Mouse (Mus musculus): Measurements from ENCODE around the gene Prkd1. TPM values are rescaled to one million over a fixed set of nuclear protein-coding genes. Genes with fewer than 3 reads are reported as not detected.

Gene Prkd1
- polyA plus RNA-seq (2015; fragmentation: Nextera tagmentation; extraction: Ambion mirVana): 4.0 and 4.9 TPM in 2 replicates

DNA sequence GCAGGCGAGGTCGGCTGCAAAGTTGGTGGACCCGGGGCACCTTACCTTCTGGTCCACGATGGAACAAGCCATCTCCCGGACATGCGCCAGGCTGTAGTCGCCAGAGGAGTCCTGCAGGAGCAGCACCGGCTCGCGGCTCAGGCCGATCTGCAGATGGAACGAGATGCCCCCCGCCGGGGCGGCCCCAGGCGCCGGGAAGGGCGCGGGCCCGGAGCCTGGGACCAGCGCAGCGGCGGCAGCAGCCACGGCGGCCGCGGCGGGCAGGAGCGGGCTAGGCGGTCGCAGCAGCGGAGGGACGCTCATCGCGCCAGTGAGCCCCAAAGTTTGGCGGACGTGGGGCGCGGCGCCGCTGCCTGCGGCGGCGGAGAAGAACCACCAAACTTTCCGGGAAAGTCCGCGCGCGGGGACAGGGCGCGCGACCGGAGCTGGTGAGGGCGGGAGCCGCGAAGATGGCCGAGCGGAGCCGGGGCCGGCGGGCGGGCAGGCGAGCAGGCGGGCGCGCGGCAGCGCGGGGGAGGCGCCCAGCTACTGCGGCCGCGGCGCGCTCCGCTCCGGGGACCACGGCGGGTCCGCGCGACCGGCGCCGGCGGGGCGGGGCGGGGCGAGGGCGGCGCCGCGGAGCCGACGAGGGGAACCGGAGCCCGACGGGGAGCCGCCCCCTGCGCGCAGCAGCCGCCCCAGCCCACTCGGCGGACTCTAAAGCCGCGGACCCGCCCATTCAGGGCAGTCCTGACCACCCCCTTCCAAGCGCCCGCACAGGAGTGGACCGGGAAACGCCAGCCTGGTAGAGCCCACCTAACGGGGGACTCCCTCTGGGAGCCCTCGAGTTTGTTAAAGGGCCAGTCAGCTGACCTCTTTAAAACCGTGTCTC lies at the start of gene Prkd1:
TSS of gene Prkd1 (minus strand) at position 428 of the 871 bp plus-strand sequence.
- DNase-seq (ENCODE audit: low spot score) (peak; percentile 78), ATAC-seq (peak; percentile 93)
- Histone ChIP-seq H3K9me3 (ENCODE audit: low read length) (no peaks in the 10 kb centered on the region), H3K4me1 (ENCODE audit: insufficient read depth, low read depth, low read length) (no peaks in the 10 kb centered on the region), H3K36me3 (ENCODE audit: insufficient read depth, low read length) (no peaks in the 10 kb centered on the region), H3K4me3 (ENCODE audit: low read depth, low read length) (peak within 1 kb of the TSS; percentile 76), H3K9ac (replicated peaks; ENCODE audit: low read depth) (peak within 1 kb of the TSS; percentile 40; the same call in 1 of the 2 replicates), H3K27me3 (replicated peaks; ENCODE audit: insufficient read depth, low read length) (no peaks in the 10 kb centered on the region), H3K4me2 (replicated peaks; ENCODE audit: low read depth, low read length) (peak within 1 kb of the TSS; percentile 85), H3K27ac (ENCODE audit: low read length) (0 out of 2 replicates have a peak within 1 kb of the TSS, but pooled peaks have one; percentile 33)
- TF ChIP-seq CTCF (IDR thresholded peaks at IDR 0.05): no peak
- no peak for TF ChIP-seq EP300 (IDR thresholded peaks at IDR 0.05)
- WGBS: under 1% methylated on average over 51 of the region's 114 CpGs

DNA sequence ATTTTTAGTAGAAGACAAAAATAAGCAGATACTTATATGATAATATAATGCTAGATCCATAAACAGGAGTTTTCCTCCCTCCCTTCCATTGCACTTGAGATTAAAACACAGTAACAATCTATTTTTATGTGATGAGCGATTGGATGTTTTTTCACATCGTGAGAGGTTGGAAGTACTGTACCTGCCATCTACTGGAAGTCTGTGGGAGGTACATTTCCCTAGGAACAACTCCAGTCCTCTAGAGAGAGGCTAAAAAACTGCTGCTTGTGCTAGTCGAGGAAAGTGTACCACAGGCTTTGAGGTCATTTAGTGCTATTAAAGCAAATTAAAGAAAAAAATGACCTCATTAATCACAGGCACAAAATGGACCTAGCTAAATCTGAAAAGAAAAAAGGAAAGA lies 48.6 kb upstream of the Prkd1 start:
- 4% methylated on average over 3 of the region's 3 CpGs for WGBS

DNA sequence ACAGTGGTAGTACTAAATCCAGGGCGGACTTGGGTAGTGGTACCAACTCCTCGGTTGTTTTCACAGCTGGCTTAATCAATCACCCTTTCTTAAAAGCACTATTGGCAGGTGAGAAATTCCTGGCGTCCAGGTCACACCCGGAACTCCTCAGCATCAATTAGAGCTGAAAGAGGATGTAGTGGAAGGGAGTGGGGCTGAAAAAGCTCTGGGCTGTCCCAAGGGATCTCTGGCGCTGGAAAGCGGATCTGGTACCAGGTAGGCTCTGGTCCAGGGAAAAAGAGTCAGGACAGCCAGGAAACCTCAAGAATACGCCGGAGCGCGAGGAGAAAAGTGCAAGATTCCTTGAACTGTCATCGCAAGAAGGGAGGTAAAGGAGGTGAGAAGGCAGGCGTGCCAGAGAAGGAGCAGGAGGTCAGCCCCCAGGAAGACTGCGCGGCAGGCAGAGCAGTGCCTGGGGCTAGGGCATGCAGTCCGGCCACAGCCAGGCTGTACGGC lies 675 bp downstream of the Prkd1 start:
- peak overlapping the region; percentile 85 for H3K4me2 ChIP-seq (replicated peaks; ENCODE audit: low read depth, low read length)
- H3K4me3 ChIP-seq (ENCODE audit: low read depth, low read length): peak overlapping the region; percentile 76
- no peaks in the 10 kb centered on the region for H3K9me3 ChIP-seq (ENCODE audit: low read length)
- no peak for TF ChIP-seq EP300 (IDR thresholded peaks at IDR 0.05)
- no peak for TF ChIP-seq CTCF (IDR thresholded peaks at IDR 0.05)
- H3K36me3 ChIP-seq (ENCODE audit: insufficient read depth, low read length): no peaks in the 10 kb centered on the region
- no peak for ATAC-seq
- H3K27me3 ChIP-seq (replicated peaks; ENCODE audit: insufficient read depth, low read length): no peaks in the 10 kb centered on the region
- no peaks in the 10 kb centered on the region for H3K4me1 ChIP-seq (ENCODE audit: insufficient read depth, low read depth, low read length)
- peak; percentile 8 for DNase-seq (ENCODE audit: low spot score)
- WGBS: under 1% methylated on average over 16 of the region's 16 CpGs
- no peak overlapping the region for H3K27ac ChIP-seq (ENCODE audit: low read length)
- peak overlapping the region; percentile 40; the same call in 1 of the 2 replicates for H3K9ac ChIP-seq (replicated peaks; ENCODE audit: low read depth)

More for the DNA sequence above, 48.6 kb upstream of the Prkd1 start:
- no peak overlapping the region for H3K9ac ChIP-seq (replicated peaks; ENCODE audit: low read depth)
- H3K9me3 ChIP-seq (ENCODE audit: low read length): no peaks in the 10 kb centered on the region
- H3K4me2 ChIP-seq (replicated peaks; ENCODE audit: low read depth, low read length): no peak overlapping the region
- H3K4me1 ChIP-seq (ENCODE audit: insufficient read depth, low read depth, low read length): no peaks in the 10 kb centered on the region
- H3K27ac ChIP-seq (ENCODE audit: low read length): no peak overlapping the region
- ATAC-seq (peak; percentile 38), DNase-seq (ENCODE audit: low spot score) (peak; percentile 73)
- H3K4me3 ChIP-seq (ENCODE audit: low read depth, low read length): no peak overlapping the region
- no peak for TF ChIP-seq EP300 (IDR thresholded peaks at IDR 0.05)
- TF ChIP-seq CTCF (IDR thresholded peaks at IDR 0.05): peak; percentile 74
- no peaks in the 10 kb centered on the region for H3K36me3 ChIP-seq (ENCODE audit: insufficient read depth, low read length)
- H3K27me3 ChIP-seq (replicated peaks; ENCODE audit: insufficient read depth, low read length): no peaks in the 10 kb centered on the region

DNA sequence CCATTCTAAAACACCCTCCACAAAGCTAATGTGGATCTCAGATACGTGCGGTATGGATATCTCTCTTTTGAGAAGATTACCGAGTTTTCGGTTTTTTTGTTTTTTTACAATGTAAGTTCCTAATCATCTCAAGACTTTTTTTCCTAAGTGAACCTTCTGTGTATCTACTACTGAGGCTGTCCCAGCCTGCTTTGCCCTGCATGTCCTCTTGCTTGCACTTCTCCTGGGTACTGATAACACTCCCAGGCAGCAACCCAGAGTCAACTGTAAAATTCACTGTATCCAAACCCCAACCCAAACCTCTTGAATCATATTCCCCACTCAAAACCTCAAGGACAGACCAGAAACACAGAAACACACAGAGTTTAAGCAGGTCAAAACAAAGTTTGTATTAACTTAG lies 2.0 kb downstream of the Prkd1 start:
- no peak overlapping the region for H3K9ac ChIP-seq (replicated peaks; ENCODE audit: low read depth)
- ATAC-seq (no peak), DNase-seq (ENCODE audit: low spot score) (no peak)
- H3K27ac ChIP-seq (ENCODE audit: low read length): no peak overlapping the region
- H3K9me3 ChIP-seq (ENCODE audit: low read length): no peaks in the 10 kb centered on the region
- H3K4me1 ChIP-seq (ENCODE audit: insufficient read depth, low read depth, low read length): no peaks in the 10 kb centered on the region
- no peaks in the 10 kb centered on the region for H3K27me3 ChIP-seq (replicated peaks; ENCODE audit: insufficient read depth, low read length)
- 84% methylated on average over 4 of the region's 4 CpGs for WGBS
- no peak overlapping the region for H3K4me2 ChIP-seq (replicated peaks; ENCODE audit: low read depth, low read length)
- H3K36me3 ChIP-seq (ENCODE audit: insufficient read depth, low read length): no peaks in the 10 kb centered on the region
- no peak overlapping the region for H3K4me3 ChIP-seq (ENCODE audit: low read depth, low read length)
- no peak for TF ChIP-seq EP300 (IDR thresholded peaks at IDR 0.05)
- no peak for TF ChIP-seq CTCF (IDR thresholded peaks at IDR 0.05)

DNA sequence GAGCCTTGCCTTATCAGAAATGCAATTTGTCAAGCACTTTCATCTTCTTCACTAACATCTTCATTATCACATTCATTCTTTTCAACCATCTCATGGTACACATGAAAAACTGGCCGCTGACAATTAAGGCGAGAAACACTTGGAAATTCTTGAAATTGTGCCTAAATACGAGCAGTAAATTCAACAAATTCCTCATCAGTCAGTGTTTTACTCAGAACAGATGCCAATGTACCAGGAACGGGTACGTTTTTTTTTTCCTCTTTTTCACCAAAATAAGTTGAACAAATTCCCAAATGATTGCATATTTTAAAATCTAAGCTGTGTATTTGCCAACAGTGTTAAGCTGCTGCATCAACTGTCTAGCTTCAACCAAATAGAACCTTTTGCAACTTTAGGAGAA lies 6.2 kb downstream of the Prkd1 start:
- no peaks in the 10 kb centered on the region for H3K4me1 ChIP-seq (ENCODE audit: insufficient read depth, low read depth, low read length)
- no peaks in the 10 kb centered on the region for H3K36me3 ChIP-seq (ENCODE audit: insufficient read depth, low read length)
- H3K9ac ChIP-seq (replicated peaks; ENCODE audit: low read depth): no peak overlapping the region
- no peak for TF ChIP-seq EP300 (IDR thresholded peaks at IDR 0.05)
- TF ChIP-seq CTCF (IDR thresholded peaks at IDR 0.05): no peak
- 55% methylated on average over 5 of the region's 5 CpGs for WGBS
- H3K27me3 ChIP-seq (replicated peaks; ENCODE audit: insufficient read depth, low read length): no peaks in the 10 kb centered on the region
- no peak overlapping the region for H3K27ac ChIP-seq (ENCODE audit: low read length)
- H3K4me3 ChIP-seq (ENCODE audit: low read depth, low read length): no peak overlapping the region
- ATAC-seq (no peak), DNase-seq (ENCODE audit: low spot score) (no peak)
- no peak overlapping the region for H3K4me2 ChIP-seq (replicated peaks; ENCODE audit: low read depth, low read length)
- H3K9me3 ChIP-seq (ENCODE audit: low read length): no peaks in the 10 kb centered on the region

DNA sequence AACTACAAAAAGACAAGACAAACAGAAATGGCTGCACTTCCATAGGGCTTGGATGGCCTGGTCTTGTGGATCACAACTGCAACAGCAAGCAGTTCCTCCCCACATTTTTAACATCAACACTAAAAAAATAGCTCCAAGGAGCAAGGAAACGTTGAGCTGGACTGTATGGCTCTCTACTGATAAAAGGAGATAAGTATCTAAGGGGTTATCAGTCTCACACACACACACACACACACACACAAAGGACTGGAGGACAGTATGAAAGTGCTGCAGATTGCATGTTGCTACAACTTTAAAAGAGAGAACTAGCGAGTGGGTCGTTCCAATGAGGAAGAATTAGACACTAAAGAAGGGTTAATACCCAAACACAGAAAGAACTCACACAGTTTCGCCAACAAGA lies 8.7 kb downstream of the Prkd1 start:
- 59% methylated on average over 4 of the region's 4 CpGs for WGBS
- Histone ChIP-seq H3K27me3 (replicated peaks; ENCODE audit: insufficient read depth, low read length) (no peaks in the 10 kb centered on the region), H3K27ac (ENCODE audit: low read length) (no peak overlapping the region), H3K9ac (replicated peaks; ENCODE audit: low read depth) (no peak overlapping the region), H3K36me3 (ENCODE audit: insufficient read depth, low read length) (no peaks in the 10 kb centered on the region), H3K4me2 (replicated peaks; ENCODE audit: low read depth, low read length) (no peak overlapping the region), H3K4me1 (ENCODE audit: insufficient read depth, low read depth, low read length) (no peaks in the 10 kb centered on the region), H3K4me3 (ENCODE audit: low read depth, low read length) (no peak overlapping the region), H3K9me3 (ENCODE audit: low read length) (no peaks in the 10 kb centered on the region)
- TF ChIP-seq EP300 (IDR thresholded peaks at IDR 0.05) (no peak), CTCF (IDR thresholded peaks at IDR 0.05) (no peak)
- DNase-seq (ENCODE audit: low spot score) (no peak), ATAC-seq (no peak)

Measured in lung, postnatal 0 days (tissue).